Mouse (Mus musculus) midbrain, embryonic 11.5 days (tissue): ENCODE results near the gene Mob3b. TPM values are rescaled to one million over a fixed set of nuclear protein-coding genes. Genes with fewer than 3 reads are reported as not detected.
A peak's percentile ranks its signal among the peaks of the same experiment; 100 is the strongest.
"Not testable (repeated sequence)": the region's sequence is repeated elsewhere in the genome, so short reads cannot be mapped to it uniquely, and the experiment has no call there.

Experiments used
- ATAC-seq: fragments of 200-750 bp; cut with Nextera tagmentation; 2 replicates; pipeline ENCODE4 v1.8.0; 2017; ENCODE audit warnings: moderate TSS enrichment, moderate library complexity; ENCODE audit not compliant: low FRiP score
- DNase-seq: peaks from one replicate; pipeline ENCODE4 v3.0.0; 2015; ENCODE audit warnings: low spot score; ENCODE audit errors: missing footprints
- H3K27ac ChIP-seq: fragments of 300-500 bp; sonication (generic); 2 replicates; pipeline ENCODE4 v1.5.1; 2014; ENCODE audit warnings: low read depth, low read length
- H3K27me3 ChIP-seq: fragments of 300-500 bp; sonication (generic); 2 replicates; pipeline ENCODE4 v1.6.1; 2014; ENCODE audit warnings: mild to moderate bottlenecking, low read length, moderate library complexity, mixed read lengths; ENCODE audit not compliant: control insufficient read depth, insufficient read depth
- H3K36me3 ChIP-seq: fragments of 300-500 bp; sonication (generic); 2 replicates; pipeline ENCODE4 v1.6.1; 2014; ENCODE audit warnings: mild to moderate bottlenecking, low read length, moderate library complexity, mixed read lengths; ENCODE audit not compliant: control insufficient read depth, insufficient read depth
- H3K4me1 ChIP-seq: fragments of 300-500 bp; sonication (generic); 2 replicates; pipeline ENCODE4 v1.6.1; 2014; ENCODE audit warnings: low read length; ENCODE audit not compliant: control insufficient read depth, insufficient read depth
- H3K4me2 ChIP-seq: fragments of 300-500 bp; sonication (generic); 2 replicates; pipeline ENCODE4 v1.6.1; 2014; ENCODE audit warnings: mild to moderate bottlenecking, moderate library complexity
- H3K4me3 ChIP-seq: fragments of 300-500 bp; sonication (generic); 2 replicates; pipeline ENCODE4 v1.5.1; 2014; ENCODE audit warnings: low read depth, low read length
- H3K9ac ChIP-seq: fragments of 300-500 bp; sonication (generic); 2 replicates; pipeline ENCODE4 v1.6.1; 2014; ENCODE audit warnings: low read length
- H3K9me3 ChIP-seq: fragments of 300-500 bp; sonication (generic); 2 replicates; pipeline ENCODE4 v1.6.1; 2016; ENCODE audit warnings: low read length; ENCODE audit not compliant: control insufficient read depth
- WGBS: fragments of 180-500 bp; shearing (Covaris S2); extraction: QIAGEN DNeasy Blood & Tissue Kit; methylation state at CpG from one replicate; pipeline ENCODE4 v1.1.7; 2014; 5-methylcytosine and 5-hydroxymethylcytosine counted together
- polyA plus RNA-seq: library from polyadenylated mRNA; unstranded; fragments of >200 nt; fragmentation: Nextera tagmentation; extraction: Ambion mirVana; gene quantifications from 2 replicates; pipeline ENCODE4 v1.2.1, GENCODE M21; 2014

The Mob3b gene
- polyA plus RNA-seq, 1 experiment from 2014 or later, result 16.5 TPM

DNA sequence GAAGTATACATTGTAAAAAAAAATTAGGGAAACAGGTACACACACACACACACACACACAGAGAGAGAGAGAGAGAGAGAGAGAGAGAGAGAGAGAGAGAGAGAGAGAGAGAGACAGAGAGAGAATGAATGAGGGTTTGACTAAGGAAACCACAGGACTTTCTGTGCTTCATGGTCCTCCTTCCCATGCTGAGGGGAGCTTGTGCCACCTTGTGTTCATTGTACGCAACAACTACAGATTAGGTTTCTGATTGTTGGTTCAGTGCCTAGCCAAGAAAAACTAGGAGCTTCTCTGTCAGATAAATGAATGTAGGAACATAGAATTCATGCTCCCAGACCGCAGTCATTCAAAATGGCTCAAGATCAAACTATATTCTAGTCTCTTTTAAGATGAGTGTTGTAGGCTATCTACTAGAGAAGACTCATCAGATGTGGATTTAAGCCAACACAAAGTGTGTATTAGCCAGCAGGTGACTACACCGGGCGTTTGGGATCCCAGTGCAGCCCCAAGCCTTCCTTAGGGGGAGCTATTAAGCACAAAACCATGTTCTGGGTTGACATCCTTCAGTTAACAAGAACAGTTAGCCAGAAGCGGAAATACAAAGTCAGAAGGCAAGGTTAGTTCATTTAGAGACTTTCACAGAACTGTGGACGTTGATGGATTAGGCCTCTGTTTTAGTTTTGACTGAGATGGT lies 235.0 kb downstream of the Mob3b start:
- Histone ChIP-seq H3K4me3 (no peak overlapping the region), H3K9ac (no peak overlapping the region), H3K4me2 (no peak overlapping the region), H3K27ac (no peak overlapping the region), H3K36me3 (no peaks in the 10 kb centered on the region), H3K9me3 (no peaks in the 10 kb centered on the region), H3K27me3 (no peaks in the 10 kb centered on the region), H3K4me1 (no peaks in the 10 kb centered on the region)
- peak; percentile 90 for DNase-seq
- 0 out of 2 replicates have a peak, but pooled peaks have one; percentile 70 for ATAC-seq
- 70% methylated on average over 6 of the region's 6 CpGs for WGBS

DNA sequence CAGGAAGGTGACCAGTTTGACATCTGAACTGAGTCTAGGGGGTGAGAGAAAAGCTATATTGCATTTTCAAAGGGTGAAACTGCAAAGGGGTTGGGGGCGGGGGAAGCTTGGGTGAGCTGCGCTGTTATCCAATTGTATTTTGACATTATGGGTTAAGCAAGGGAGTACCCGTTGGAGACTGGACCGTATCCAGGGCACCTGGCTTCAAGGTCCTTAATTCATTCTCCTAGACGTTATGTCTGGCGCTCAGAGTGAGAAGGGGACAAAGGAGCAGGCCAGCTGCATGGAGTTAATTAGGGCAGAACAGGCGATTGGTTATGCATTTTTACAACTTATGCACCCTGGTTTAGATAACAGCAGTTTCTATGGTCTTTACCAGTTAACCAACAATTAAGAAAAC lies 239.9 kb downstream of the Mob3b start:
- H3K9ac ChIP-seq, result no peak overlapping the region
- H3K36me3 ChIP-seq, result no peaks in the 10 kb centered on the region
- DNase-seq, result no peak
- 65% methylated on average over 7 of the region's 7 CpGs for WGBS
- no peak overlapping the region for H3K4me2 ChIP-seq
- H3K27me3 ChIP-seq, result no peaks in the 10 kb centered on the region
- no peak overlapping the region for H3K4me3 ChIP-seq
- no peaks in the 10 kb centered on the region for H3K9me3 ChIP-seq
- H3K4me1 ChIP-seq, result no peaks in the 10 kb centered on the region
- no peak overlapping the region for H3K27ac ChIP-seq
- no peak for ATAC-seq

DNA sequence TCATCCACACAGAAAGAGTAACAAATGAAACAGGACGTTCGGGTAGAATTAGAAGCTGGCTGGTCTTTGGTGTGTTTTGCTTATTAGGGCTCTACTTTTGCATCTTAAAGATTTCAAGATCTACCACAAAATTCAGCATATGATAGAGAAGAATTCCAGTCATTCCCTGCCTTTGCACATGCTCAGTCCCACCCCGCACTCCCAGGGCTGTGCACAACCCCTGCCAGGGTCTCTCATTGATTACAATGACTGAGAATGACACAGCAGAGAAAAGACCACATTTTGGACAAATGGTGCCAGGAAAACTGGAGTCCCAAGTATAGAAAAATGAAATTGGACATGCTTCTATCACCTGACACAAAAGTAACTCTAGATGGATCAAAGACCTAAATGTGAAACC lies 245.1 kb downstream of the Mob3b start:
- no peaks in the 10 kb centered on the region for H3K9me3 ChIP-seq
- no peak overlapping the region for H3K4me3 ChIP-seq
- no peak for DNase-seq
- whole genome bisulfite sequencing, result 86% methylated on average over 3 of the region's 3 CpGs
- H3K27me3 ChIP-seq, result no peaks in the 10 kb centered on the region
- no peaks in the 10 kb centered on the region for H3K36me3 ChIP-seq
- H3K27ac ChIP-seq, result no peak overlapping the region
- no peaks in the 10 kb centered on the region for H3K4me1 ChIP-seq
- no peak overlapping the region for H3K4me2 ChIP-seq
- ATAC-seq, result no peak
- no peak overlapping the region for H3K9ac ChIP-seq

DNA sequence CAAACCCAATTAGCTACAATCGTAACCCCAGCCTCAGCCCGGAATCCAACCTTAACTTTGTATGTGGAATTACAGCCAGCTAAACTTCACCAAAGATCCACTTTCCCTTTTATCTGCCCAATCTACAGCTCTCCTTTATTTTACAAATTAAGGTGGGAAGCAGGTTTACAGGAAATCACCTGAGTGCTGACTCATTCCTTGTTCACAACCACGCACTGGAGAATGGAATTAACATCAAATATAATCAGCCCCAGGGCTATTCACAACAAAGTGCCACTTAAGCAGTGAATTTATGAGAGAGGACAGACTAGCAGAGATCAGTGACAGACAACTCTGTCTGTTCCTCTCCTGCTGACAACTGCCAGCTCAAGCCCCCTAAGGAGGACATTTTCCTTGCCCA lies 245.9 kb downstream of the Mob3b start:
- H3K4me3 ChIP-seq, result no peak overlapping the region
- H3K27ac ChIP-seq, result no peak overlapping the region
- no peak for ATAC-seq
- no peaks in the 10 kb centered on the region for H3K27me3 ChIP-seq
- H3K36me3 ChIP-seq, result no peaks in the 10 kb centered on the region
- no peak overlapping the region for H3K9ac ChIP-seq
- no peaks in the 10 kb centered on the region for H3K4me1 ChIP-seq
- no peaks in the 10 kb centered on the region for H3K9me3 ChIP-seq
- no peak for DNase-seq
- H3K4me2 ChIP-seq, result no peak overlapping the region
- WGBS, result 78% methylated on average over 3 of the region's 3 CpGs

DNA sequence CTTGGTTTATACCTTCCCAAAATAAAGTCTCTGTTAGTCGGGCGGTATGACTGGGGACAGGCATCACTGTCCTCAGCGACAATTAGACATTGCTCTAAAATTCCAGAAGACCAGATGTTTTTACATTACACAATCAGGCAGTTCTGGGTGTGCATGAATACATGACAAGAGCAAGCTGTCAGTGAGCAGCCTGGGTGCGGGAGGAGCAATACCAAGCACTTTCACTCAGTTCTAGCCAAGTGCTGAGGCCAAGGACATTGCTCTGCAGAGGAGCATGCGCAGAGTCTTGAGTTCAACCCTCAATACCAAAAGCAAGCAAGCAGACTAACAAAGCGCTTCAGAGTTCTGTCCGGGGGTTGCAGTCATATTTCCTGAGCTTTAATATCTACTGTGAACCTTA lies 249.2 kb downstream of the Mob3b start:
- Histone ChIP-seq H3K27ac (no peak overlapping the region), H3K9ac (no peak overlapping the region), H3K36me3 (no peaks in the 10 kb centered on the region), H3K4me3 (no peak overlapping the region), H3K4me2 (no peak overlapping the region), H3K4me1 (no peaks in the 10 kb centered on the region), H3K27me3 (no peaks in the 10 kb centered on the region), H3K9me3 (no peaks in the 10 kb centered on the region)
- DNase-seq (peak; percentile 45), ATAC-seq (no peak)
- WGBS, result 95% methylated on average over 7 of the region's 7 CpGs

DNA sequence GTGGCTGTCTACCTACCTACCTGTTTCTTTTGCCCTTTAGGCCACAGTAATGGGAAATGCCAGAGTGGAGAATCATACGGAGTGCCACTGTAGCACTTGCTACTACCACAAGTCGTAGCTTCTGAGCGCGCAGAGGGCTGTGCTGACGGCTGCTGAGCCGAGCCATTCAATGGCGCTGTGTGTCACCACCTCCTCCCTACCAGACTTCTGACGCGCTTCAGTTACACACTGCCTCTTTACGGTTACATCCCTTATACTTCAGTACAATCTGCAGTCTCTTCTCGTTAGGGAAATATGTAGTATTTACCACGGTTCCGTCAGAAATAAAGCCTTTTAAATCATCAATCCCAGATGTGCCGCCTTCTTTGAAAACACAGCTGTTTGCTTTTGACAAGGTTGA lies 250.3 kb downstream of the Mob3b start:
- Histone ChIP-seq H3K4me2 (no peak overlapping the region), H3K36me3 (no peaks in the 10 kb centered on the region), H3K27ac (no peak overlapping the region), H3K9me3 (no peaks in the 10 kb centered on the region), H3K27me3 (no peaks in the 10 kb centered on the region), H3K9ac (no peak overlapping the region), H3K4me1 (no peaks in the 10 kb centered on the region), H3K4me3 (no peak overlapping the region)
- 48% methylated on average over 14 of the region's 14 CpGs for WGBS
- DNase-seq (peak; percentile 76), ATAC-seq (no peak)

DNA sequence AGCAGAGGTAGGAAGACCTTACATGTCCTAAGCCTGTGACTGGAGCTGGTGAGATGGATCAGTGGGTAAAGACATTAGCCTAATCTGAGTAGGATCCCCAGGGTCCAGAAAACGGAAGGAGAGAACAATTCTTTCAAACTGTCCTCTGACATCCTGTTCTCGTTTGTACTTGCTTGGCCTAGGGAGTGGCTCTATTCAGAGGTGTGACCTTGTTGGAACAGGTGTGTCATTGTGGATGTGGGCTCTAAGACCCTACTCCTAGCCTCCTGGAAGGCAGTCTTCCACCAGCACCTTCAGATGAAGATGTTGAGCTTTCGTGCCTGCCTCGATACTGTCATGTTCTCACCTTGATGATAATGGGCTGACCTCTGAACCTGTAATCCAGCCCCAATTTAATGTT lies 251.1 kb downstream of the Mob3b start:
- Histone ChIP-seq H3K4me2 (no peak overlapping the region), H3K4me3 (no peak overlapping the region), H3K4me1 (no peaks in the 10 kb centered on the region), H3K27me3 (no peaks in the 10 kb centered on the region), H3K27ac (no peak overlapping the region), H3K9ac (no peak overlapping the region), H3K36me3 (no peaks in the 10 kb centered on the region), H3K9me3 (no peaks in the 10 kb centered on the region)
- 79% methylated on average over 4 of the region's 4 CpGs for WGBS
- ATAC-seq, result no peak
- DNase-seq, result no peak

DNA sequence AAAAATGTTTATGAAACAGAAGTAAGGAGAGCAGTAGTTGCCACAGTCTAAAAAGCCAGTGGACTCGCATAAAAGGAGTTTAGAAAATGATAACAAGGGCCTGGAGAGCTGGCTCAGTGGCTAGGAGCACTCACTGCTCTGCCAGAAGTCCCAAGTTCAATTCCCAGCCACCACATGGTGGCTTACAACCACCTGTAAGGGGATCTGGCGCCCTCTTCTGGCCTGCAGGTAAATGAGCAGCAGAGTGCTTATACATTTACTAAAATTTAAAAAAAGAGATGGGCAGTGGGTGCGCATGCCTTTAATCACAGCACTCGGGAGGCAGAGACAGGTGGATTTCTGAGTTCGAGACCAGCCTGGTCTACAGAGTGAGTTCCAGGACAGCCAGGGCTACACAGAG lies 251.9 kb downstream of the Mob3b start:
- WGBS, result 63% methylated on average over 5 of the region's 5 CpGs

DNA sequence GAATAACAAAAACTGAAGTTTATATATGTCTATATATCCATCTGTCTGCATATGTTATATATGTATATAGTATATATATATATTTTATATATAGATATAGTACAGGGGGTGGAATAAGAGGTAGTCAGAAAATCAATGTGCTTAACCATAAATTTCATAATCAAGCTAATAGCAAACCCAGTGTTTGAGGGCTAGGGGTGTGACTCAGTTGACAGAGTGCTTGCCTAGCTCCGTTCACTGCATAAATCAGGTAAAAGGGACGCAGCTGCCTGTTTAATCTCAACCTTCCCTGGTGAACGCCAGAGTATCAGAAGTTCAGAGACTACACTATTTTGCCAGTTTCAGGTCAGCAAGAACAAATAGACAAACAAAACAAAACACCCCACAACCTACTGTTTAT lies 255.7 kb downstream of the Mob3b start:
- H3K4me2 ChIP-seq, H3K9me3 ChIP-seq, H3K36me3 ChIP-seq, H3K27ac ChIP-seq, ATAC-seq, H3K9ac ChIP-seq, H3K4me3 ChIP-seq, H3K27me3 ChIP-seq, H3K4me1 ChIP-seq, DNase-seq: not testable (repeated sequence)
- WGBS, result 71% methylated on average over 3 of the region's 3 CpGs

More for the DNA sequence above, 251.9 kb downstream of the Mob3b start:
- Histone ChIP-seq H3K27me3 (no peaks in the 10 kb centered on the region), H3K27ac (no peak overlapping the region), H3K9ac (no peak overlapping the region), H3K36me3 (no peaks in the 10 kb centered on the region), H3K4me2 (no peak overlapping the region), H3K4me1 (no peaks in the 10 kb centered on the region), H3K4me3 (no peak overlapping the region), H3K9me3 (no peaks in the 10 kb centered on the region)
- no peak for ATAC-seq
- DNase-seq, result no peak
